Mouse (Mus musculus) T-helper 17 cell (primary cell): ENCODE data around the gene Slc4a3.

Source experiments
- in situ Hi-C, 2 experiments: fragments of 300-600 bp; cut with MboI, MseI; formaldehyde crosslinking; loops; 1 replicate in 1 of 2; 2 replicates in 1 of 2; pipeline ENCODE4 v1.15.1; 2025; ENCODE audit warnings: high pct_unique_total_duplicates in 2 of 2

Gene Slc4a3

DNA sequence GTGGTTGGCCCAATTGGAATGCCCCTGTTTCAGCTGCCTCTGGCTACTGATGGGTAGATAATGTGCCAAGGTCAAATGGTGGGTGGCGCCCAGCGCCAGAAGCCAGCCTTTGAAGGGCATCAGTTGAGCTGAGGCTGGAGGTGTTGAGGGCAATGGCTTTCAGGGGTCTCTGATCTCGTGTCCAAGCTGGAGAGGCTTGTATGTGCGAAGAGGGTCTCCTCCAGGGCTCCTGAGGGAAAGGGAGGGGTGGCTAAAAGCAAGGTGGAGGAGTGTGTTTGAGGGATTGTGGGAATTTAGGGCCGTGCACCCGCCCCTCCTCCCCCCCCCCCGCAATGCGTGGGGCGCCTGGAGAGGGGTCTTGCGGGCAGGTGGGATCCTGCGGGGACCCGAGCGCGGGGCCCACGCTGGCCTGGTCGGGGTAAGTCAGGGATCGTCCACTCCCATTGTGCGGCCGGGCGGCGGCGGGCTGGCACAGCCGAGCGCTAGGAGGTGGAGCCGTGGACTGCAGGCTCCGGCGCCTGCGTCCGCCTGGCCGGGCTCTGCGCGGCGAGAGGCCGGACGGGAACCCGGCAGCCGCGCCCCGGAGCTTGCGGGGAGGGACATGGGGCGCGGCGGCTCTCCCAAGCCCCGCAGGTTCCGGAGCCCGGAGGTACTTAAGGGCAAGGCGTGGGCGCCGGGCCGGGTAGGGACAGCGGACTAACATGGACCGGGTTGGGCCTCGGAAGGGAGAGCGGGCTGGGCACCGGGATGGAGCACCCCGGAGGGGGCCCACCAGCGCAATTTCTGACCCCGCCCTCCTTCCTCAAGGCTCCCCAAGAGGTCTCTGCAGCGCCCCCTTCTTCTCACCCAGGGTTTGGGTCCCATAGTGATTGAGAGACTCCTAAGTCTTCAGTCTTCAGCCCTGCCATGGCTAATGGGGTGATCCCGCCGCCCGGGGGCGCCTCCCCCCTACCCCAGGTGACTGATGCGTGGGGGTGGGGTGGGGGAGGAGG is at the start of gene Slc4a3:
Slc4a3 (plus strand) TSS at position 302 of the 992 bp plus-strand sequence.
- in situ Hi-C loops = loop anchor here in 1 of 2 experiments (5.0 kb wide), 1 partner anchor 494 kb away; no protein-coding TSS in a partner anchor

DNA sequence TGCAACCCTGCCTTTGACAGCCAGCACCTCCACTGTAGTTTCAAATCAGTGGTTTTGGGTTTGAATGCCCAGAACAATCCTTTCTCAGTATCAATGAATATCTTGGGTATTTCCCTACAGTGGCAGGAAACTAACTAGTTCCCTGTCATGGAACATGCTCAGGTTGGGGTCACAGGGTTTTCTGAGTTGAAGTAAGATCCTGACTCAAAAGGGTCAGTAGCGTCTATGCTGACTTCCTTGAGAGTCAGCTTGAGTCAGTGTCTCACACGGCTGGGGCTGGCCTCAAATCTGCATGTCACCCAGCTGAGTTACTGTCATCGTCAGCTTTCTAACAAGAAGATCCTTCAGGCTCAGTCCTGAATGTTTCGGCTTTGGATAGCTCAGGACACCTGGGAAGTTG is 47.2 kb upstream of the Slc4a3 start:
- in situ Hi-C loops = loop anchor here (10.0 to 25.0 kb wide), 2 partner anchors 444 to 1112 kb away; partner anchors contain the start of genes Ctdsp1 (in 1 of the 2) and Slc11a1 (in 1 of the 2)

DNA sequence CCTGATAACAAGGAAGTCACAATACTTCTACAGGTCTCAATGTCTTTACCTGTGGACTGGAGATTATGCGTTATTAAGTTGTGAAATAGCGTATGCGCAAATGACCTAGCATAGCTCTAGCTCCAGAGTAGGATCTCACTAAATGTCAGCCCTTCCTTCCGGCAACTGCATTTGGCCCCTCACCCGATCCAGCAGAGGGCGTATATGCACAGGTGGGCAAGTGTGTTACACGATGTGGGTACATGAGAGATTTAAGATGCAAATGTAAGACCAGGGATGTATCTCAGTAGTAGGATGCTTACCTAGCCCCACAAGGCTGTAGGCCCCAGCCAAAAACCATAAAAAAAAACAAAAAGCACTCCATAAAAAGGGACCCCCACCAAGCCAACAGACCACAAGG is 46.6 kb upstream of the Slc4a3 start:
- in situ Hi-C loops = loop anchor here (10.0 to 25.0 kb wide), 2 partner anchors 445 to 1112 kb away; partner anchors contain the start of genes Ctdsp1 (in 1 of the 2) and Slc11a1 (in 1 of the 2)

DNA sequence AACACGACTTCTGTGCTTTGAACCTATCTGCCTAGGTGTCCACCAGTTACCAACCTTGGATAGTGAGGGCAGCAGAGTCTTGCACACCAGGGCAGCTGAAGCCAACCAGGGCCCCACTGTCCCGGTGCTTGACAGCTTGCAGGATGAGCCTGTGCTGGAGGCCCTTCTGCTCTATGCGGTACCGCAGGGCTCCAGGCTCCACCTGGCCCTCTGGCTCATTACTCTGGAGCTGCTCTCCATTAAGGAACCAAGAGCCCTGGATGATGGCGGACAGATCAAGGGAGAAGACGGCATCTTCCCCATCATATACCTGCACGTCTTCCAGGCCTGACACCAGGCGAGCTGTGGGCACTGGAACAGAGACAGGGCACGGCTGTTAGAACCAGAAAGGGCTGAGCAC is 44.2 kb upstream of the Slc4a3 start:
- in situ Hi-C loops = no loop called here

DNA sequence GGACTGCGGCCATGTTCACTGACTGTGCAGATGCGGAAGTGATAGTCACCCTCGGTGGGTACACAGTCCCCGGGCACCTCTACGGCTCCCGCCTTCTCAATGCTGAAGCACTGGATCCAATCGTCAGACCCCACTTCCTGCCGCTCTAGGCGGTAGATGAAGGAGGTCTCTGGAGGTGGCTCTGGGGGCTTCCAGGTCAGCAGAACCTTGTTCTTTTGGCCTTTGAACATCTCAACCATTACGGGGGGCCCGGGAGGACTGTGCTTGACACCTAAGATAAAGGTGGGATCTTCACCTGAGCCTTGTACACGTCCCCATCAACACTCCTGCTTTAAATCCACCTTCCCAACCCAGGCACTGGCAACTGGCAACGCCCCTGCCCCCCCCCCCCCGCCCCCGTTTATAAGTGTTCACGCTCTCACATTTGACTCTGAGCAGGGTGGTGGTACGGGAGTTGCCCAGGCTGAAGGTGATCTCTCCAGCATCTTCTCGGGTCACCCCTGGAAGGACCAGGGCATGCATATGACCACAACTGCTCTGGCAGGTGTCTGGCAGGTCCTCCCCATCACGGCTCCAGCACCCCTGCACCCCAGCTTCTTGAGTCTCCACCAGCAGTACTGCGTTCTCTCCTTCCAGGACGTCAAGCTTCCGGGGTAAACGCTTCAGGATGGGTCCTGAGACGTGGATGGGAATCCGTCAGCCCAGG is 43.0 kb upstream of the Slc4a3 start:
- in situ Hi-C loops = no loop called here

DNA sequence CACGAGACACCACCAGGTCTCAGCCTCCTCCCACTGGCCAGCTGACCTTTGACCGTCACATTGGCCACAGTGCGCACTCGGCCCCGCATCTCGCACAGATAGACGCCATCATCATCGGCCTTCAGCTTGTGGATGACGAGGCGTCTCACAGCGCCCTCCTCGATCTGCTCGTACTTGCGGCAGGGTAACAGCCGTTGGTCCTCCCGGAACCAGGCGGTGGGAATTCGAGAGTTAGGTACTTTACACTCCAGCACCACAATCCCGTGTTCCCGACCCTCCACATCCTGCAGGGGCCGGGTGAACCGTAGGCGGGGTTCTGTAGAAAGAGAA is 42.5 kb upstream of the Slc4a3 start:
- in situ Hi-C loops = no loop called here

DNA sequence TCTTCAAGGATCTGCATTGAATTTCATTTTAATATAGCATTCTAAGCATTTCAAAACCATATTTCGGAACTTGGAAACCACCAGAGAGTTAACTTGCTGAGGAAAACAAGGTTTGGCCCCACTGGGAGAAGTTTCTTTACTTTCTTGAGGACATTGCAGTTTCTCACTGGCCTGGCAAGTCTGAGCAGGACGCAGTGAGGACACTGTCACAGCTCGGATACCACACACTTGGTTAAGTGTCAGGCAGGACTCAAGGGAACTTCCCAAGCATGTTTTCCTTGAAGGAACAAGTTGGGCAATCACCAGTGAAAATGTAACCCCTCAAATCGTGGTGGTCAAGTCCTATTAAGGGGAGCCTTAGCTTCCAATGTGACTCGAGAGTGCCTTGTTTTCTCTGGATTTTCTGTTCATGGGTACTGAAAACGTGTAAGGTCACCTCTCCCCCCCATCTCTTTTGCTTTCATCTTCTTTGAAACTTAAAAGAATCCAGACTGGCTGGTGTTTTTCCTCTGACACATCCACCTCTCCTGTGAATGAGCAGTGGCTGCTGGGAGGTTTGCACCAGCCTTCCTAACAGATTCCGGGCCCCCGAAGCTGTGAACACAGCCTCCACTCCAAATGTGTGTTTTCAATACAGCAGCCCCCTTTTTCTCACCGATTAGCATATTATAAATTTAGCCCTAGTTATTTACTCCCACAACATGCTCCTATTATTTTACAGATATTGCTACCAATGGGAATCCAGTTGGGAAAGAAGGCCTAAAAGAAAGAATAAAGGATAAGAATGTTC is 41.6 kb upstream of the Slc4a3 start:
- in situ Hi-C loops = no loop called here

DNA sequence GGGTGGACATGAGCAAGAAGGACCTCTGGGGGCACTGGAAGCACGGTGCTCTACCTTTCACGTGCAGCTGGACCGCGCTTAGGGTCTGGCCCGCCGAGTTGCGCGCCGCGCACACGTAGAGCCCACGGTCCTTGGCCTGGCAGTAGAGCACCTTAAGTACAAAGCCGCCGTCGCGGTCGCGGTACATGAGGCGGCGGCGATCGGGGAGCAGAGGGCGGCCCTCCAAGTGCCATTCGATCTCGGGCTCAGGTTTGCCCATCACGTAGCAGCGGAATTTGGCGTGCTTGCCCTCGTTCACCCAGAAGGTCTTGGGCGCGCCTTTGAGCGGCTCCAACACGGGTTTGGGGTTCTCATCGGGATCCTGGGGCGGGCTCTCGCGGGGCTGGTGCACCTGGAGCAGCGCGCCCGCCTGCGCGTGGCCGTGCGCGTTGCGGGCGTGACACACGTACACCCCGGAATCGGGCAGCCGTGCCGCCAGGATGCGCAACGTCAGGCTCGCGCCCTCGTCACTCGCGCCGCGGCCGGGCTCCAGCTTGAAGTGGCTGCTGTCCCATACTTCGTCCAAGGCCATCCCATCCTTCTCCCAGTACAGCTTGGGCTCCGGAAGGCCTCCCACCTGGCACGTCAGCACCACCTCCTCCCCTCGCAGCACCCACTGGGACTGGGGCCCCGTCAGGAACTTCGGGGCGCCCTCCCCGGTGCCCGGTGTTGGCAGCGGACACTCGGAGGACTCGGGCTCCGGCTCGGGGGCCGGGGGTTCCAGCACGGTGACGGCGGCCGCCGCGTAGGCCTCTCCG is 40.7 kb upstream of the Slc4a3 start:
- in situ Hi-C loops = no loop called here

DNA sequence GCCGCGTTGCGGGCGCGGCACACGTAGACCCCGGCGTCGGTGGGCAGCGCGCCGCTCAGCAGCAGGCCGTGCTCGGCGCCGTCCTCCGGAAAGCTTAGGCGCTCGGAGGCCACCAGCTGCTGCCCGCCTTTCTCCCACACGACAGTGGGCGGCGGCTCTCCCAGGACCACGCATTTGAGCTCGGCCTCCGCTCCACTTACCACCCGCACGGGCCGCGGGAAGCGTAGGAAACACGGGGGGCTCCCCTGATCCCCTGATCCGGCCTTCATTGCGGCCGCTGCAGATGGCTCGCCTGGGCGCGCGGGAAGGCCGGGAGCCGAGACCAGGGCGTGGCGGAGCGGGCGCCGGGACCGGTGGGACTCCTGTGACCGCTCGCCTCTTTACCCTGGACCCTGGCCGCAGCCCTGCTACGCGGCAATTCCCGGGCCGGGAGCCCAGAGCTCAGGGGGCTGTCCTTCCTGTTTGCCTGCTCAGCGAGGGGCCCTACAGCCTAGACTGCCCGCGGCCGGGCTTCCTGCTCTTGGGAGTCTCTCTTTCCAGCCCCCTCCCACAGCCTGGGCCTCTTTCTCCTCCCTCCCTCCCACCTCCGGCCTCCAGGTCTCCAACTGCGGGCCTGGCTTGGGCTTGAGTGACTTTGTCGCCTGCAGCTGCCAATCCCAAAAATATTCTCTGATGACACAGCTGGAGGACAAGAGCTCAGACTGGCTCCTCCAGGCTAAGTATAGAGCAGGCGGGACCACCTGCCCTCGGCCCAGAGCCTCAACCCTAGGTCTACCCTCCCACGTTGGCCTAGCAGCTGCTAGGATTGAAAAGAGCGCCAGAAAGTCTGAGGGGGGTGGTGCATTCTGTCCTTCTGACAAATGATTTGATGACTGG is 39.9 kb upstream of the Slc4a3 start, which contains the start of gene Obsl1:
Obsl1 (minus strand) TSS at position 497 of the 876 bp plus-strand sequence.
- in situ Hi-C loops = no loop called here

DNA sequence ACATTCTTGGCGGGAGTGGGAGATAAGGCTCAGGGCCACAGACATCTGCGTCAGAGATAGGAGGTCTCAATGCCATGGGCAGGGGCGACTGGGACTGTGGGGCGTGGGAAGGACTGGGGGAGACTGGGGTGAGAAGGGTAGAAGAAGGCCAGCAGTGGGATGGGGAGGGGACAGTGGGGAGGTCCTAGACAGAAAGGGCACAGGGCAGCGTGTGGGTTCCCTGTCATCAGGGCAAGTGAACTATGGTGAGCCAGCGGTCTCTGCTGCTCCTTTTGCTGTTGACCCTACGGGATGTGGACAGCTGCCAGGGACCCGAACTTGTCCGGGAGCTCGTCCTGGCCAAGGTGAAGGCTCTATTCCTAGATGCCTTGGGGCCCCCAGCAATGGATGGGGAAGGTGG is 39.1 kb upstream of the Slc4a3 start, which contains the start of gene Inha:
Inha (plus strand) TSS at position 72 of the 400 bp plus-strand sequence.
- in situ Hi-C loops = no loop called here

DNA sequence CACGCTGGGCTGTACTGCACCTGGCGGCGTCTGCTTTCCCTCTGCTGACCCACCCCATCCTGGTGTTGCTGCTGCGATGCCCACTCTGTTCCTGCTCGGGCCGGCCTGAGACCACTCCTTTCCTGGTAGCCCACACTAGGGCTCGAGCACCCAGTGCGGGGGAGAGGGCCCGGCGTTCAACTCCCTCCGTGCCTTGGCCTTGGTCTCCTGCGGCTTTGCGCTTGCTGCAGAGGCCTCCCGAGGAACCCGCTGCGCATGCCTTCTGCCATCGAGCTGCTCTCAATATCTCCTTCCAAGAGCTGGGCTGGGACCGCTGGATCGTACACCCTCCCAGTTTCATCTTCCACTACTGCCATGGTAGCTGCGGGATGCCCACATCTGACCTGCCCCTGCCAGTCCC is 36.5 kb upstream of the Slc4a3 start:
- in situ Hi-C loops = no loop called here

DNA sequence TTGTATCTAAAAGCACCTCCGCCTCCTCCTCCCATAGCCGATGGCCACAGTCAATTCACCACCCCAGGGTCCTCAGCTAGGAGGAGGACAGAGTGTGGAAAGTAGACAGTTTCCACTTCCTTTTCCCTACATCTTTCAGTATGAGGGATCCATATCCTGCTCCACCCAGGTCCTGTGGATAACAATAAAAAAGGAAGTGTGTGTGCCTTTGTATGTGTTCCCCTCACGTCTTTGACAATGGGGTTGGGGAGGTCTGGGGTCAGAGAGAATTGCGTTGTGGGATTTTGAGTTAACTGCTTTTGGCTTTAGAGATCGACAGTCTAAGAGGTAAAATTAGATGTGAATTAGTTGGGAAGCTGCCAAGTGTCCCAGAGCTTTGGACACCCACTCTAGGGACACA is 35.9 kb upstream of the Slc4a3 start:
- in situ Hi-C loops = no loop called here

DNA sequence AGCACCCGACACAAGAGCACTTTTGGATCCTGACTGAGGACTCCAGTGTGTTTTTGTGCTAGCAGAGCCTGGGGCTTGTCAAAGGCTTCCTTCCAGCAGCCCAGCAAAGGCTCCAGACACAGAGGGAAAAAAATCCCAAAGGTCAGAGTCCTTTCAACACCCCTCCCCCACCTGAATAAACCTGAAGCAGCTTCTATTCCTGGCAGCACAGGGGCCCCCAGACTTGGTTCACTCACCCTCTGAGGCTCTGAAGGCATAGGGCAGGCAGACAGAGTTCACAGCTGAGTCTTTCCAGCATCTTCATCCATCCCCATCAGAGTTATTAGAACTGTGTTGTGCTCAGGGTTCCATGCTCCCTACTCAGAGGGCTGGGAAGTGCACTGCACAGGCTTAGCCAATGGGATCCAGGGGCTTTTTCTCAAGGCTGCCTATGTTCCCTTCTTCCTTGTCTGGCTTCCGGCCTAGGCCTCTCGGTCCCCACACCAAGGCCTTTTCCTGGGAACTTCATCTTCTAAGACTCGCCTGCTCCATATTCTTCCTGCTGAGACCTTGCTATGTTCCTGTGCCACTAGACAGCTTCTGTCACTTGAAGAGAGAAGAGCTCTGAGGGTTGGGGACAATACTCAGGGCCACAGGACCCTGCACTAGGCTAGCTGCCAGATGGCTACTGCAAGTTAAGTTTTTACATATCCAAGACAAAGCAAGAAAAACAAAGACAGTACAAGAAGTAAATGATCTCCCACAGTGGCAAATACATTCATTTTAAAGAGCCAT is 34.4 kb upstream of the Slc4a3 start:
- in situ Hi-C loops = no loop called here

DNA sequence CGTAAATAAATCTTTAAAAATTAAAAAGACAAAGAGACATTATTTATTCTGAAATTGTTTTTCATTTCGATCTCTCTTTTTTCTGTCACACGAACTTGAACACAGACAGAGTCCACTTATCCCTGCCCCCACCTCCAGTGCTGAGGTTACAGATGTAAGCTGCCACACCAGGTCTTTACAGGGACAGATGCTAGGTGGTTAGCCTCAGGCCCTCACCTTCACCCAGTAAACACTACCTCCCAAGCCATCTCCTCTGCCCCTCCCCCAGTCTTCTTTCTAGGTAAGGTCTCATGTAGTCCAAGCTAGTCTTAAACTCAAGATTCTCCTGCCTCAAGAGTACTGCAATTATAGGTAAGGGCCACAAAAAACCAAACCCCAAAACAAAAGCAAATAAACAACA is 33.5 kb upstream of the Slc4a3 start:
- in situ Hi-C loops = no loop called here

DNA sequence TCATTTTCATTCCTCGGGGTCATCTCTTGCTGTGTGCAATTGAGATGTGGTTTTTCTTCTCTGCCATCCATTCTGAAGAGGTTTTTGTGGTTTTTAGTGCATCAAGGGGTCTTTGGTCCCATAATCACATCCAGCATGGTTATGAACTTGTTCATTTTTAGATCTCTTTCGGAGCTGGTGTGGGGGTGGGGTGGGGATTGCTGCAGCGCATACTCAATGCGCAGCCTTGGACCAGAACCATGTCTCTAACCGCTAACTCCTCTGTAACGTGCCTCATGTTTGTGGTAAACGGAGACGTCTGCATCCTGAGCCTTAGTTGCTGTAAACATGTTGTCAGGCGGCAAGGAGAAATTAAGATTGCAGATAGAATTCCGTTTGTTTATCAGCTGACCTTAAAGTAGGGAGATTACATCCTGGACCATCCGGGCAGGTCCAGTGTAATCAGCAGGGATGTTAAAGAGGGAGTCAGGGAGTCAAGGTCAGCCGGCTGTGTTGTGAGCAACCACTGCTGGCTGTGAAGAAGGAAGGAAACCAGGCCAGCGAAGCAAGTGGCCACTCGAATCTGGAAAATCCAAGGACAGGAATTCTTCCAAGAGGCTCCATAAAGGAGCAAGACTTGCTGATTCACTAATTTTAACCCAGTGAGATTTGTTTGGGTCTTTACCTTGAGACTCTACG is 29.2 kb upstream of the Slc4a3 start:
- in situ Hi-C loops = no loop called here

DNA sequence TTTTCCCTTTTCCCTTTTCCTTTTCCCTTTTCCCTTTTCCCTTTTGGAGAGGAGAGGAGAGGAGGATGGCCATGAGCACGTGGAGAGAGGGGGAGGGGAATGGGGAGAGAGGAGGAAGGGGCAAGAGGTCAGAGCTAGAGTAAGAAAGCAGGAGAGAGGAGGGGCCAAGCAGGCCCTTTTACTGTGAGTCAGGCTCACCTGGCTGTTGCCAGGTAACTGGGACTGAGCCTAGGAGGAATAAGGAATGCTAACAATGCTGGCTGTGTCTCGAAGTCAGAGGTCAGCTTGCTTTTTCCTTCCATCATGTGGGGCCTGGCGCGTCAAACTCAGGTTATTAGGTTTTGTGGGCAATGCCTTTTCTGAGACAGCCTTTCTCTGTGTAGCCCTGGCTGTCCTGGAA is 28.1 kb upstream of the Slc4a3 start:
- in situ Hi-C loops = no loop called here

DNA sequence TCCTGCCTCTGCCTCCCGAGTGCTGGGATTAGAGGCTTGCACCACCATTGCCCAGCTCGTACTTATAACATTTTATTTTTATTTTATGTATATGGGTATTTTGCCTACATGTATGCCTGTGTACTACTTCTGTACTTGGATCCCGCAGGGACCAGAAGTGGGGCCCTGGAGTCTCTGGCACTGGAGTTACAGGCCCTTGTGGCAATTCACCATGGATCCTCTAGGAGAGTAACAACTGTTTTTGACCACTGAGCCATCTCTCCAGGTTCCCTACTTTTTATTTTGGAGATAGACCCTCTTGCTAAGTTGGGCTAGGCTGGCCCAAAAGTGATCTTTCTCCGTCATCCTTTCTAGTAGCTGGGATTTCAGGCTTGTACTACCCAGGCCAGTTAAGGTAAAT is 27.6 kb upstream of the Slc4a3 start:
- in situ Hi-C loops = no loop called here

DNA sequence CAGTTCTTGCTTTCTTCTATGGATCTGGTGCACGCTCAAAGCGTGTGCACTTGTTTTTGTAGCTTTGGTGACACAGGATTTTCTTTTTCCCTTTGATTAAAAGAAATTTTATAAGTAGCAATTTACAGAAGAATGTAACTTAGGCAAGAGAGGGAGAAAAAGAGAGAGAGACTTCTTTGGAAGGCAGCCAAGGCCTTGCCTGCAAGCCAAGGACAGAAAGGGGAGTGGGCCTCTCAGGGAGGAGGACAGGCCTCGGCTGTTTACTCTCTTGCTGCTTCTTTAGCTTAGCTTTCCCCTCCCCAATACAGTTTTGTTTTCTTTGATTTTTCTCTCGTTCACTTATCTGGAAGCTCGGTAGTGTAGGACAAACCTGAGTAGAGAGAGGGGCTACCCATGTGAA is 26.5 kb upstream of the Slc4a3 start:
- in situ Hi-C loops = no loop called here
